Mouse (Mus musculus): ENCODE data around the gene Olfr284. TPM values are rescaled to one million over a fixed set of nuclear protein-coding genes. Genes with fewer than 3 reads are reported as not detected.

Olfr284 gene
- not detected in 2 replicates for polyA plus RNA-seq (2015; fragmentation: Nextera tagmentation; extraction: Ambion mirVana)

DNA sequence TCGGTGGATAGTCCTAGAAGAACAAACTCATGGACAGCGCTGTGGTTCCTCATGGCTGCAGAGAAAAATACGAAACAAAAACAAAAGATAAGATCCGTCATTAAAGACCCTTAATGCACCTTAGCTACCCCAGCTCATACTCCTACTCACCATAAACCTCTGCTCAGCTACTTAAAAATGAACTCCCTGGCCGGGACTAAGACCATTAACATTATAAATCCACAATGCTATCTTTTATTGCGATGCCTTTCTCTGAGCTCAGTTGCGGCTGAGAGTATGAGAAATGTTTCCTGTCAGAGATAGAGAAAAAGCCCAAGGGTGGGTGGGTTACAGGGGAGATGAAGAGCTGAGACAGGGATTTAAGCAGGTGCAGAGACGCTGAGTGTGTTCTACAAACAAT is at the start of gene Olfr284:
Gene Olfr284, minus strand, starts transcription at position 101 of the 400 bp plus-strand sequence.
- no peaks in the 10 kb centered on the region for H3K36me3 ChIP-seq
- no peaks in the 10 kb centered on the region for H3K9me3 ChIP-seq (replicated peaks)
- ATAC-seq (replicated peaks; ENCODE audit: insufficient number of reproducible peaks, insufficient read depth, low FRiP score, low read depth): no peak
- no peak within 1 kb of the TSS for H3K4me2 ChIP-seq
- WGBS: 78% methylated on average over 8 of the region's 8 CpGs
- H3K27me3 ChIP-seq: no peaks in the 10 kb centered on the region
- no peak within 1 kb of the TSS for H3K9ac ChIP-seq
- no peak within 1 kb of the TSS for H3K4me3 ChIP-seq
- H3K4me1 ChIP-seq (replicated peaks): no peaks in the 10 kb centered on the region
- H3K27ac ChIP-seq: no peak within 1 kb of the TSS

DNA sequence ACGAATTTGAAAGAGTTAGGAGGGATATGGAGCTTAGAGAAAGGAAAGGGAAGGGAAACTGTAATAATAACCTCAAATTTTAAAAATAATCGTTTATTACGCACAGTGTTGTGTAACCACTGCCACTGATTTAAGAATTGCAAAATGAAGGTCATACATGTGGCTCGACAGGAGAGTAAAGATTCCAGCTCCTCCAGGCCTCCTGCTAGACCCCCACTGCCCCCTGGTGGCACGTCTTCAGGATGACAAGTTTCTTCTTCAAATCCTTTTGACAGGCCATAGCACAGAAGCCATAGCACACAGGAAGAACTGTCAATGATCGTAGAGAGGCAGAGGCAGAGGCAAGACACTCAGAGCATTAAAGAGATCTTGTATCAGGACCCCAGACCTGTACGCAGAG is 49.0 kb upstream of the Olfr284 start:
- 0 out of 2 replicates have a peak, but pooled peaks have one; percentile 27 for ATAC-seq (replicated peaks; ENCODE audit: insufficient number of reproducible peaks, insufficient read depth, low FRiP score, low read depth)
- Histone ChIP-seq H3K4me2 (no peak overlapping the region), H3K27ac (no peak overlapping the region), H3K27me3 (no peaks in the 10 kb centered on the region), H3K4me3 (no peak overlapping the region), H3K9me3 (replicated peaks) (no peaks in the 10 kb centered on the region), H3K36me3 (no peaks in the 10 kb centered on the region), H3K9ac (no peak overlapping the region), H3K4me1 (replicated peaks) (peaks cover 4% of the 10 kb centered on the region; the same call in 1 of the 2 replicates)
- WGBS: 26% methylated on average over 7 of the region's 7 CpGs

DNA sequence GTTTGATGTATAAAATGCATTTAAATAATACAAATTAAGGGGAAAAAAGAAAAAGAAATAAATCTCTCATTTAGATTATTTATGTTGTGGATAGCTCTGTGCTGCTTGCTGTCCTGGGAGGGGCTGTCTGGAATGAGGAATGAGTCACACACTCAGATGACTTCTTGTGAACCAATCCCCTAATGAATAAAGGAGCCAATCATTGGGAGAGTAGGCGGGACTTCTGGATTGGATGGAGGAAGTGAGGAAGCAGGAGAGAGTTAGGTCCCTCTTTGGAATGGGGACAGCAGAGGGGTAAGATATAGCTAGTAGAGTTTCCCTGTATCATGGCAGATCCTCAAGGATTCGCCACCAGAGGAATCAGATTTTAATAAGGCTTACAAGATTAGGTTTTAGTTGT is 46.8 kb upstream of the Olfr284 start:
- Histone ChIP-seq H3K27me3 (no peaks in the 10 kb centered on the region), H3K36me3 (no peaks in the 10 kb centered on the region), H3K4me2 (no peak overlapping the region), H3K9ac (no peak overlapping the region), H3K9me3 (replicated peaks) (no peaks in the 10 kb centered on the region), H3K4me3 (no peak overlapping the region), H3K4me1 (replicated peaks) (peaks cover 4% of the 10 kb centered on the region; the same call in 1 of the 2 replicates), H3K27ac (no peak overlapping the region)
- ATAC-seq (replicated peaks; ENCODE audit: insufficient number of reproducible peaks, insufficient read depth, low FRiP score, low read depth): no peak
- 63% methylated on average over 2 of the region's 2 CpGs for WGBS

DNA sequence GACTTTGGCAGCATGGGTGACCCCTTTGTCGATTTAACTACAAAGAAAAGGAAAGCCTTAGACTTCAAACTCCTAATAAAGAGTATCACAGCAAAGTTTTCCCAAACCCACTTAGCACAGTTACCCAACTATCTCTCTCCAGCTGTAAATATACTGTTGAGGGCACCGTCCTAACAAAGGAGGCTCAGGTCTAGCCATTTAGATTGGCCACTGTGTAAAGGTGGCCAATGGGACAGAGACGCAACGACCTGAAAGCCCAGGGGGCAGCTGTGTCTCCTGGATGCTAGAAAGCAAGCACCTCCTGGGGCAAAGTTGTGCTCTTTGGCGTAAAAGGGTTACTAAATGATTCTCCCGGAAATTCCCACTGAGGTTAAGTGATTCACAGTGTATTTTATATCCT is 40.1 kb upstream of the Olfr284 start, which contains the start of gene Olfr283:
Gene Olfr283, minus strand, starts transcription at position 101 of the 400 bp plus-strand sequence.
- no peaks in the 10 kb centered on the region for H3K4me1 ChIP-seq (replicated peaks)
- no peaks in the 10 kb centered on the region for H3K27me3 ChIP-seq
- H3K9me3 ChIP-seq (replicated peaks): no peaks in the 10 kb centered on the region
- H3K4me3 ChIP-seq: no peak within 1 kb of the TSS
- H3K36me3 ChIP-seq: no peaks in the 10 kb centered on the region
- H3K4me2 ChIP-seq: no peak within 1 kb of the TSS
- no peak within 1 kb of the TSS for H3K9ac ChIP-seq
- H3K27ac ChIP-seq: no peak within 1 kb of the TSS
- no peak for ATAC-seq (replicated peaks; ENCODE audit: insufficient number of reproducible peaks, insufficient read depth, low FRiP score, low read depth)
- 75% methylated on average over 6 of the region's 6 CpGs for WGBS

DNA sequence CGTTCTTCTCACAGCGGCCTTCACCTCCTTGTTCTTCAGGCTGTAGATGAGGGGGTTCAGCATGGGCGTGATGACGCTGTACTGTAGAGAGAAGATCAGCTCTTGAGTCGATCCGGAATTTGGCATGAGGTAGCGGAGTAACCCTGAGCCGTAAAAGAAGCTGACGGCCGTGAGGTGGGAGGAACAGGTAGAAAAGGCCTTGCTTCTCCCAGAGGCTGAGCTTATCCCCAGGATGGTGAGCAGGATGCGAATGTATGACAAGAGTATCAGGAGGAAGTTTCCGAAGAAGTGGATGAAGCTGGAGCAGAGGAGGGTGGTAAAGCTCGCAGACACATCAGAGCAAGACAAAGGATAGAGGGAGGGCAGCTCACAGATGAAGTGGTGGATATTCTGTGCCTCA is 37.4 kb upstream of the Olfr284 start:
- no peak overlapping the region for H3K9ac ChIP-seq
- no peak overlapping the region for H3K27ac ChIP-seq
- H3K36me3 ChIP-seq: no peaks in the 10 kb centered on the region
- ATAC-seq (replicated peaks; ENCODE audit: insufficient number of reproducible peaks, insufficient read depth, low FRiP score, low read depth): no peak
- H3K4me1 ChIP-seq (replicated peaks): no peaks in the 10 kb centered on the region
- H3K4me2 ChIP-seq: no peak overlapping the region
- H3K4me3 ChIP-seq: no peak overlapping the region
- 86% methylated on average over 13 of the region's 13 CpGs for WGBS
- H3K27me3 ChIP-seq: no peaks in the 10 kb centered on the region
- no peaks in the 10 kb centered on the region for H3K9me3 ChIP-seq (replicated peaks)

DNA sequence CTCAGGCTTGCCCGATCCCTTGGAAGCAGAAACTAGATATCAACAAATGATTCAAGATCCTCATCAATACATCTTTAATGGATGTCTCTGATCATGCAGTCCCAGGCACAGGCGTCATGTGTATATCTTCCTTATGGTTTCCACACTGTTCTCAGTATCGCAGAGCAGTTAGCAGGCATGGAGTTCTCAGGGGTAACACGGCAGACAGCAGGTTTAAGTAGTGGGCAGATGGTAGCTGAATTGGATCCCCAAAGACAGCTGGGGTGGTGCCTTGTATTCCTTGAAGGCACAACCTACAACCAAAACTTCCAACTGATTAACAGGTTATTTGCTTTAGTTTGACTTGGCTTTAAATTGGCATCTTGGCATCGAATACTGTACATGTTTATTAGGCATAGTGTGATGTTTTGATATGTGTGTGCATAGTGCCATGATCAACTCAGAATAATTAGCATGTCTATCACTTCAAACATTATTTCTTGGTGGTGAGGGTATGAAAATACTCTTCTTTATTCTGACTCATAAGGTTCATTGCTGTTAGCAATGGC is 23.5 kb downstream of the Olfr284 start, which contains the start of gene Olfr285:
Gene Olfr285, minus strand, starts transcription at position 177 of the 548 bp plus-strand sequence.
- WGBS: 87% methylated on average over 5 of the region's 5 CpGs
- H3K36me3 ChIP-seq: no peaks in the 10 kb centered on the region
- H3K9me3 ChIP-seq (replicated peaks): no peaks in the 10 kb centered on the region
- H3K27me3 ChIP-seq: no peaks in the 10 kb centered on the region
- ATAC-seq (replicated peaks; ENCODE audit: insufficient number of reproducible peaks, insufficient read depth, low FRiP score, low read depth): no peak
- no peaks in the 10 kb centered on the region for H3K4me1 ChIP-seq (replicated peaks)
- H3K9ac ChIP-seq: no peak within 1 kb of the TSS
- no peak within 1 kb of the TSS for H3K4me3 ChIP-seq
- no peak within 1 kb of the TSS for H3K4me2 ChIP-seq
- no peak within 1 kb of the TSS for H3K27ac ChIP-seq

DNA sequence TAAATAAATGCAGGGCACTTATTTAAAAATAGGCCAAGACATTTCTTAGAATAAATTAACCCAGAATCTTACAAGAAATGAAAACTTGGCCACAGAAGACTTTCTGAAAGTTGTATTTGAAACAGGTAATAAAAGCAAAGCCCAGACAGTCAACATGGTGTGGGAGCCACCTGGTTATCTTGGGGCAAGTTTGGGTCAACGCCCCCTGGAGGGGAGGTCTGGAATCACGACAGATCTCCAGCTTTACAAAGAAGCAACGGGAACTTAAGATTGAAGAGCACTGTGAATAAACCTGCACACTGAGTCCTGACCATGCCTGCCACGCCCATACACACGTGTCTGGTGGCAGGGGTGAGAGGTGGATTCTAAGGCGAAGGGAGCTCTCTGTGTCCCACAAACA is 25.1 kb downstream of the Olfr284 start:
- Histone ChIP-seq H3K27ac (no peak overlapping the region), H3K9ac (no peak overlapping the region), H3K4me2 (no peak overlapping the region), H3K27me3 (no peaks in the 10 kb centered on the region), H3K9me3 (replicated peaks) (no peaks in the 10 kb centered on the region), H3K36me3 (no peaks in the 10 kb centered on the region), H3K4me1 (replicated peaks) (no peaks in the 10 kb centered on the region), H3K4me3 (no peak overlapping the region)
- WGBS: 45% methylated on average over 6 of the region's 6 CpGs
- no peak for ATAC-seq (replicated peaks; ENCODE audit: insufficient number of reproducible peaks, insufficient read depth, low FRiP score, low read depth)

DNA sequence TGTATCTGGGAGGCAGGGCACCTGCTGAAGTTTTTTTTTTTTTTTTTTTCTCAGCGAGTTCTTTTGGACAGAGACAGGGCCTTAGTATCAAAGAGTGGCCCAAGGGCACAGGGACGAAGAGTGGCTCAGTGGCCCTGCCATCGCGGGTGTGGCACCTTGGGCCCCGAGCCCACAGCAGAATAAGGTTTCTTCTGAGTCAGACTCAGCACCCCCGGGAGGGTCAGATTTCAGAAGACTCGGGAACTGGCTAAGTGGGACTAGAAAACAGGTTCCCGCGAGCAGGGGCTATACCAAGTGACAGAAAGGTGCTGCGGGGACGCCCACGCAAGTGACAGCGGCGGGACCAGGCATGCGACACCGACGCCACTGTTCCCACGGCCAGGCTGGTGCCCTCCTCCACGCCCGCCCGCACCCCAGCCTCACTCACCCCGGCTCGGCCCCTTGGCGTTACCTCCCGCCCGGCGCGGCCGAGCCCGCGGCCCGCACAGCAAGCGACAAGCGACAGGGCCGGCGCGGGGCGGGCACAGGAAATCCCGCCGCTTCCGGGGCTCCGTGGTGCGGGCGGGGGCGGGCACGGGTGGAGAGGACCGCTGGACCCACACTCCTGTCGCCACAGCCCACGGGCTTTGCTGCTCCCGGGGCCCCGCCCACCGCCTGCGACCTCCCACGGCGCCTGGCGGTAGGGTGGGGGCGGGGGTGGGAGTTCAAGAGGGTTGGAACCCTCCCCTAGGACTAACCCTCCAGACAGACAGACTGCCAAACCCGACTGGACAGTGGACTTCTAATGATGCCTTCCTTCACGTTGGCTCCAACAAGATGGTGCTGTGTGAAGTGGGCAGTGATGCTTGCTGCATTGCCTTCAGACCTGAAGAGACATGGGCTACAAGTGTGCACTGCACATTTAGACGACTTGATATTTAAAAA is 44.9 kb downstream of the Olfr284 start, which contains the start of gene Zfp641:
Gene Zfp641, minus strand, starts transcription at position 534 of the 924 bp plus-strand sequence.
- Histone ChIP-seq H3K4me3 (peak within 1 kb of the TSS; percentile 64), H3K9ac (peak within 1 kb of the TSS; percentile 65), H3K4me1 (replicated peaks) (no peaks in the 10 kb centered on the region), H3K36me3 (no peaks in the 10 kb centered on the region), H3K9me3 (replicated peaks) (no peaks in the 10 kb centered on the region), H3K27ac (no peak within 1 kb of the TSS), H3K27me3 (no peaks in the 10 kb centered on the region), H3K4me2 (peak within 1 kb of the TSS; percentile 86)
- WGBS: 2% methylated on average over 60 of the region's 60 CpGs
- peak; percentile 58; the same call in 1 of the 2 replicates for ATAC-seq (replicated peaks; ENCODE audit: insufficient number of reproducible peaks, insufficient read depth, low FRiP score, low read depth)

DNA sequence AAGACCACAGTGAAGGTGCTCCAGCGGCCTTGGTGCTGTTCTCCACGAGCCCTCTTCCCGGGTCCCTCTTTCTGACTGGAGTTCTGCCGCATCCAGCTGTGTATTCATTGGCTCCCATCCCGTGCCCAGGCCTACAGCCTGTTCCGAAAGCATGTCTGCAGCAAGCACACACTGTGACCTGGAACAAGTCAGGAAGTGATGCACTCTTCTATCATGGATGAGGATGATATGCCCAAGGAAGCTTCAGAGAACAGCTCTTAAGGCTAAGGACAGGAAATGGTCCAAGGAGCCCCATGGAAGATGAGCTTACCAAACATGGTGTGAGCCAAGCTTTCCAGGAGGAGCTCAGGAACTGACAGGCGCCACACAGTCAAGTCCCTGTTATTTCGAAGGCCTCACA is 47.1 kb downstream of the Olfr284 start:
- Histone ChIP-seq H3K4me3 (no peak overlapping the region), H3K4me1 (replicated peaks) (no peaks in the 10 kb centered on the region), H3K9ac (no peak overlapping the region), H3K27ac (no peak overlapping the region), H3K36me3 (no peaks in the 10 kb centered on the region), H3K27me3 (no peaks in the 10 kb centered on the region), H3K9me3 (replicated peaks) (no peaks in the 10 kb centered on the region), H3K4me2 (no peak overlapping the region)
- ATAC-seq (replicated peaks; ENCODE audit: insufficient number of reproducible peaks, insufficient read depth, low FRiP score, low read depth): no peak
- 82% methylated on average over 8 of the region's 8 CpGs for WGBS
